Mouse (Mus musculus): Measurements from ENCODE around the gene Olfr1009.
"Not testable (repeated sequence)": the region's sequence is repeated elsewhere in the genome, so short reads cannot be mapped to it uniquely, and the experiment has no call there.

The Olfr1009 gene

GRCm38 (mm10) chr2:85715119-85715518 lies at the start of gene Olfr1009:
Olfr1009 (plus strand) TSS chr2:85715419.
- no peak for DNase-seq (ENCODE audit: low read depth, low spot score)

GRCm38 (mm10) chr2:85678667-85679066 lies 36.6 kb upstream of the Olfr1009 start, which contains the start of gene Olfr1006:
Olfr1006 (minus strand) TSS chr2:85678767.
- DNase-seq (ENCODE audit: low read depth, low spot score), result no peak

GRCm38 (mm10) chr2:85689131-85689530 lies 26.1 kb upstream of the Olfr1009 start, which contains the start of gene Olfr1008:
Olfr1008 (plus strand) TSS chr2:85689431.
- DNase-seq (ENCODE audit: low read depth, low spot score), result no peak

GRCm38 (mm10) chr2:85710680-85711079 lies 4.5 kb upstream of the Olfr1009 start:
- not testable (repeated sequence) for DNase-seq (ENCODE audit: low read depth, low spot score)

- DNase-seq (ENCODE audit: low read depth, low spot score), result no peak
Measured at GRCm38 (mm10) chr2:85711159-85711558, 4.1 kb upstream of the Olfr1009 start.

GRCm38 (mm10) chr2:85725793-85726192 lies 10.6 kb downstream of the Olfr1009 start:
- DNase-seq (ENCODE audit: low read depth, low spot score), result peak; percentile 4

GRCm38 (mm10) chr2:85753822-85754221 lies 38.6 kb downstream of the Olfr1009 start:
- DNase-seq (ENCODE audit: low read depth, low spot score), result no peak

- no peak for DNase-seq (ENCODE audit: low read depth, low spot score)
Measured at GRCm38 (mm10) chr2:85762666-85763065, 47.4 kb downstream of the Olfr1009 start, which contains the start of gene Olfr1012. Olfr1012 (minus strand) TSS chr2:85762766.

- no peak for DNase-seq (ENCODE audit: low read depth, low spot score)
Measured at GRCm38 (mm10) chr2:85766798-85767197, 51.6 kb downstream of the Olfr1009 start, which contains the start of gene Olfr1013. Olfr1013 (plus strand) TSS chr2:85767098.

GRCm38 (mm10) chr2:85772413-85772812 lies 57.2 kb downstream of the Olfr1009 start, which contains the start of gene Olfr1014:
Olfr1014 (plus strand) TSS chr2:85772713.
- no peak for DNase-seq (ENCODE audit: low read depth, low spot score)

All from A20 (cell line).